Mouse (Mus musculus): Measurements from ENCODE around the gene Mipep. TPM values are rescaled to one million over a fixed set of nuclear protein-coding genes. Genes with fewer than 3 reads are reported as not detected.

The Mipep gene
- polyA plus RNA-seq, 1 experiment from 2014 or later = 26.3 TPM

- no peaks in the 10 kb centered on the region for H3K27me3 ChIP-seq (ENCODE audit: control insufficient read depth, insufficient read depth, low read length)
- ATAC-seq (replicated peaks; ENCODE audit: low FRiP score) (no peak), DNase-seq (ENCODE audit: low spot score) (no peak)
- H3K4me1 ChIP-seq (replicated peaks; ENCODE audit: control insufficient read depth, insufficient read depth, low read length) = no peaks in the 10 kb centered on the region
- 90% methylated on average over 5 of the region's 5 CpGs for WGBS
- no peak overlapping the region for H3K4me3 ChIP-seq (ENCODE audit: low read depth, low read length)
- H3K27ac ChIP-seq (ENCODE audit: low read depth, low read length) = no peak overlapping the region
- H3K36me3 ChIP-seq (ENCODE audit: control insufficient read depth, insufficient read depth, low read length) = no peaks in the 10 kb centered on the region
- no peak overlapping the region for H3K9ac ChIP-seq (ENCODE audit: low read length)
- H3K4me2 ChIP-seq (ENCODE audit: low read depth, low read length, severe bottlenecking) = no peak overlapping the region
- H3K9me3 ChIP-seq (ENCODE audit: control insufficient read depth, low read length) = no peaks in the 10 kb centered on the region; the same call in 1 of the 2 replicates
Measured at GRCm38 (mm10) chr14:60882106-60882505, 97.7 kb downstream of the Mipep start.

GRCm38 (mm10) chr14:60882681-60883080 is 98.3 kb downstream of the Mipep start:
- H3K4me2 ChIP-seq (ENCODE audit: low read depth, low read length, severe bottlenecking) = no peak overlapping the region
- 89% methylated on average over 4 of the region's 4 CpGs for WGBS
- no peaks in the 10 kb centered on the region for H3K27me3 ChIP-seq (ENCODE audit: control insufficient read depth, insufficient read depth, low read length)
- no peak overlapping the region for H3K27ac ChIP-seq (ENCODE audit: low read depth, low read length)
- H3K9ac ChIP-seq (ENCODE audit: low read length) = no peak overlapping the region
- no peaks in the 10 kb centered on the region; the same call in 1 of the 2 replicates for H3K9me3 ChIP-seq (ENCODE audit: control insufficient read depth, low read length)
- no peak for ATAC-seq (replicated peaks; ENCODE audit: low FRiP score)
- no peaks in the 10 kb centered on the region for H3K4me1 ChIP-seq (replicated peaks; ENCODE audit: control insufficient read depth, insufficient read depth, low read length)
- DNase-seq (ENCODE audit: low spot score) = no peak
- no peak overlapping the region for H3K4me3 ChIP-seq (ENCODE audit: low read depth, low read length)
- no peaks in the 10 kb centered on the region for H3K36me3 ChIP-seq (ENCODE audit: control insufficient read depth, insufficient read depth, low read length)

GRCm38 (mm10) chr14:60885361-60885950 is 101.1 kb downstream of the Mipep start:
- H3K4me2 ChIP-seq (ENCODE audit: low read depth, low read length, severe bottlenecking) = no peak overlapping the region
- ATAC-seq (replicated peaks; ENCODE audit: low FRiP score) (no peak), DNase-seq (ENCODE audit: low spot score) (no peak)
- H3K9ac ChIP-seq (ENCODE audit: low read length) = no peak overlapping the region
- H3K4me3 ChIP-seq (ENCODE audit: low read depth, low read length) = no peak overlapping the region
- H3K36me3 ChIP-seq (ENCODE audit: control insufficient read depth, insufficient read depth, low read length) = no peaks in the 10 kb centered on the region
- no peak overlapping the region for H3K27ac ChIP-seq (ENCODE audit: low read depth, low read length)
- H3K4me1 ChIP-seq (replicated peaks; ENCODE audit: control insufficient read depth, insufficient read depth, low read length) = no peaks in the 10 kb centered on the region
- WGBS = 82% methylated on average over 6 of the region's 6 CpGs
- H3K9me3 ChIP-seq (ENCODE audit: control insufficient read depth, low read length) = no peaks in the 10 kb centered on the region; the same call in 1 of the 2 replicates
- no peaks in the 10 kb centered on the region for H3K27me3 ChIP-seq (ENCODE audit: control insufficient read depth, insufficient read depth, low read length)

GRCm38 (mm10) chr14:60893882-60894281 is 109.5 kb downstream of the Mipep start:
- no peak overlapping the region for H3K4me2 ChIP-seq (ENCODE audit: low read depth, low read length, severe bottlenecking)
- no peak overlapping the region for H3K9ac ChIP-seq (ENCODE audit: low read length)
- no peaks in the 10 kb centered on the region for H3K9me3 ChIP-seq (ENCODE audit: control insufficient read depth, low read length)
- no peak for DNase-seq (ENCODE audit: low spot score)
- H3K4me3 ChIP-seq (ENCODE audit: low read depth, low read length) = no peak overlapping the region
- no peak for ATAC-seq (replicated peaks; ENCODE audit: low FRiP score)
- H3K36me3 ChIP-seq (ENCODE audit: control insufficient read depth, insufficient read depth, low read length) = no peaks in the 10 kb centered on the region
- no peak overlapping the region for H3K27ac ChIP-seq (ENCODE audit: low read depth, low read length)
- 93% methylated on average over 10 of the region's 10 CpGs for WGBS
- no peaks in the 10 kb centered on the region for H3K4me1 ChIP-seq (replicated peaks; ENCODE audit: control insufficient read depth, insufficient read depth, low read length)
- no peaks in the 10 kb centered on the region for H3K27me3 ChIP-seq (ENCODE audit: control insufficient read depth, insufficient read depth, low read length)

- ATAC-seq (replicated peaks; ENCODE audit: low FRiP score) (no peak), DNase-seq (ENCODE audit: low spot score) (no peak)
- Histone ChIP-seq H3K4me3 (ENCODE audit: low read depth, low read length) (no peak overlapping the region), H3K27ac (ENCODE audit: low read depth, low read length) (no peak overlapping the region), H3K9ac (ENCODE audit: low read length) (no peak overlapping the region), H3K27me3 (ENCODE audit: control insufficient read depth, insufficient read depth, low read length) (no peaks in the 10 kb centered on the region), H3K4me2 (ENCODE audit: low read depth, low read length, severe bottlenecking) (no peak overlapping the region), H3K36me3 (ENCODE audit: control insufficient read depth, insufficient read depth, low read length) (no peaks in the 10 kb centered on the region), H3K4me1 (replicated peaks; ENCODE audit: control insufficient read depth, insufficient read depth, low read length) (no peaks in the 10 kb centered on the region), H3K9me3 (ENCODE audit: control insufficient read depth, low read length) (no peaks in the 10 kb centered on the region)
- 78% methylated on average over 19 of the region's 19 CpGs for WGBS
Measured at GRCm38 (mm10) chr14:60895172-60896000, 111.0 kb downstream of the Mipep start.

- H3K4me1 ChIP-seq (replicated peaks; ENCODE audit: control insufficient read depth, insufficient read depth, low read length) = no peaks in the 10 kb centered on the region
- WGBS = 62% methylated on average over 5 of the region's 5 CpGs
- H3K27ac ChIP-seq (ENCODE audit: low read depth, low read length) = no peak overlapping the region
- ATAC-seq (replicated peaks; ENCODE audit: low FRiP score) (no peak), DNase-seq (ENCODE audit: low spot score) (no peak)
- no peaks in the 10 kb centered on the region for H3K27me3 ChIP-seq (ENCODE audit: control insufficient read depth, insufficient read depth, low read length)
- H3K9me3 ChIP-seq (ENCODE audit: control insufficient read depth, low read length) = no peaks in the 10 kb centered on the region
- no peak overlapping the region for H3K4me2 ChIP-seq (ENCODE audit: low read depth, low read length, severe bottlenecking)
- H3K9ac ChIP-seq (ENCODE audit: low read length) = no peak overlapping the region
- no peak overlapping the region for H3K4me3 ChIP-seq (ENCODE audit: low read depth, low read length)
- H3K36me3 ChIP-seq (ENCODE audit: control insufficient read depth, insufficient read depth, low read length) = no peaks in the 10 kb centered on the region
Measured at GRCm38 (mm10) chr14:60898086-60898667, 113.8 kb downstream of the Mipep start.

GRCm38 (mm10) chr14:60904501-60904900 is 120.1 kb downstream of the Mipep start:
- Histone ChIP-seq H3K9me3 (ENCODE audit: control insufficient read depth, low read length) (no peaks in the 10 kb centered on the region), H3K9ac (ENCODE audit: low read length) (no peak overlapping the region), H3K4me3 (ENCODE audit: low read depth, low read length) (no peak overlapping the region), H3K27me3 (ENCODE audit: control insufficient read depth, insufficient read depth, low read length) (no peaks in the 10 kb centered on the region), H3K4me1 (replicated peaks; ENCODE audit: control insufficient read depth, insufficient read depth, low read length) (no peaks in the 10 kb centered on the region), H3K4me2 (ENCODE audit: low read depth, low read length, severe bottlenecking) (no peak overlapping the region), H3K36me3 (ENCODE audit: control insufficient read depth, insufficient read depth, low read length) (no peaks in the 10 kb centered on the region), H3K27ac (ENCODE audit: low read depth, low read length) (no peak overlapping the region)
- no peak for ATAC-seq (replicated peaks; ENCODE audit: low FRiP score)
- 87% methylated on average over 4 of the region's 4 CpGs for WGBS
- no peak for DNase-seq (ENCODE audit: low spot score)

- DNase-seq (ENCODE audit: low spot score) = no peak
- Histone ChIP-seq H3K4me3 (ENCODE audit: low read depth, low read length) (no peak overlapping the region), H3K9ac (ENCODE audit: low read length) (no peak overlapping the region), H3K4me2 (ENCODE audit: low read depth, low read length, severe bottlenecking) (no peak overlapping the region), H3K4me1 (replicated peaks; ENCODE audit: control insufficient read depth, insufficient read depth, low read length) (no peaks in the 10 kb centered on the region), H3K27me3 (ENCODE audit: control insufficient read depth, insufficient read depth, low read length) (no peaks in the 10 kb centered on the region), H3K27ac (ENCODE audit: low read depth, low read length) (no peak overlapping the region), H3K36me3 (ENCODE audit: control insufficient read depth, insufficient read depth, low read length) (no peaks in the 10 kb centered on the region), H3K9me3 (ENCODE audit: control insufficient read depth, low read length) (no peaks in the 10 kb centered on the region)
- WGBS = 87% methylated on average over 10 of the region's 10 CpGs
- no peak for ATAC-seq (replicated peaks; ENCODE audit: low FRiP score)
Measured at GRCm38 (mm10) chr14:60906421-60907374, 122.3 kb downstream of the Mipep start.
